Mouse (Mus musculus) intestine, postnatal 0 days (tissue): ENCODE measurements around the gene Glipr2. TPM values are rescaled to one million over a fixed set of nuclear protein-coding genes. Genes with fewer than 3 reads are reported as not detected.

Experiments used
- ATAC-seq: fragments of 200-750 bp; cut with Nextera tagmentation; 2 replicates; pipeline ENCODE4 v1.8.0; 2017; ENCODE audit warnings: mild to moderate bottlenecking, moderate TSS enrichment, moderate library complexity
- H3K27ac ChIP-seq: fragments of 300-500 bp; sonication (generic); 2 replicates; pipeline ENCODE4 v1.5.1; 2014; ENCODE audit warnings: mild to moderate bottlenecking, low read depth, low read length, moderate library complexity
- H3K27me3 ChIP-seq: fragments of 300-500 bp; sonication (generic); replicated peaks from 2 replicates; pipeline ENCODE4 v1.6.1; 2014; ENCODE audit warnings: low read length, mixed read lengths; ENCODE audit not compliant: control insufficient read depth, insufficient read depth
- H3K36me3 ChIP-seq: fragments of 300-500 bp; sonication (generic); 2 replicates; pipeline ENCODE4 v1.6.1; 2014; ENCODE audit warnings: mild to moderate bottlenecking, moderate library complexity; ENCODE audit not compliant: control insufficient read depth, insufficient read depth
- H3K4me1 ChIP-seq: fragments of 300-500 bp; sonication (generic); replicated peaks from 2 replicates; pipeline ENCODE4 v1.6.1; 2014; ENCODE audit warnings: antibody characterized with exemption, low read length, mixed read lengths; ENCODE audit not compliant: control insufficient read depth, insufficient read depth
- H3K4me2 ChIP-seq: fragments of 300-500 bp; sonication (generic); replicated peaks from 2 replicates; pipeline ENCODE4 v1.6.1; 2014; ENCODE audit warnings: low read depth, mild to moderate bottlenecking, moderate library complexity
- H3K4me3 ChIP-seq: fragments of 300-500 bp; sonication (generic); 2 replicates; pipeline ENCODE4 v1.5.1; 2014; ENCODE audit warnings: low read depth, low read length
- H3K9ac ChIP-seq: fragments of 300-500 bp; sonication (generic); 2 replicates; pipeline ENCODE4 v1.6.1; 2014; ENCODE audit warnings: mild to moderate bottlenecking, low read depth, low read length
- H3K9me3 ChIP-seq: fragments of 300-500 bp; sonication (generic); 2 replicates; pipeline ENCODE4 v1.6.1; 2016; ENCODE audit warnings: mixed run types; ENCODE audit not compliant: control insufficient read depth
- CTCF ChIP-seq: sonication (generic); IDR thresholded peaks from 2 replicates; pipeline ENCODE4 v1.5.1; 2016; ENCODE audit warnings: low read depth, mild to moderate bottlenecking, control low read depth, antibody characterized with exemption, moderate library complexity
- WGBS: fragments of 180-500 bp; shearing (Covaris S2); extraction: QIAGEN DNeasy Blood & Tissue Kit; methylation state at CpG from one replicate; pipeline ENCODE4 v1.1.7; 2014; 5-methylcytosine and 5-hydroxymethylcytosine counted together
- polyA plus RNA-seq: library from polyadenylated mRNA; unstranded; fragments of >200 nt; fragmentation: Nextera tagmentation; extraction: Ambion mirVana; gene quantifications from 2 replicates; pipeline ENCODE4 v1.2.1, GENCODE M21; 2015

Glipr2 gene
- polyA plus RNA-seq, 1 experiment from 2014 or later, result 26.8 TPM

DNA sequence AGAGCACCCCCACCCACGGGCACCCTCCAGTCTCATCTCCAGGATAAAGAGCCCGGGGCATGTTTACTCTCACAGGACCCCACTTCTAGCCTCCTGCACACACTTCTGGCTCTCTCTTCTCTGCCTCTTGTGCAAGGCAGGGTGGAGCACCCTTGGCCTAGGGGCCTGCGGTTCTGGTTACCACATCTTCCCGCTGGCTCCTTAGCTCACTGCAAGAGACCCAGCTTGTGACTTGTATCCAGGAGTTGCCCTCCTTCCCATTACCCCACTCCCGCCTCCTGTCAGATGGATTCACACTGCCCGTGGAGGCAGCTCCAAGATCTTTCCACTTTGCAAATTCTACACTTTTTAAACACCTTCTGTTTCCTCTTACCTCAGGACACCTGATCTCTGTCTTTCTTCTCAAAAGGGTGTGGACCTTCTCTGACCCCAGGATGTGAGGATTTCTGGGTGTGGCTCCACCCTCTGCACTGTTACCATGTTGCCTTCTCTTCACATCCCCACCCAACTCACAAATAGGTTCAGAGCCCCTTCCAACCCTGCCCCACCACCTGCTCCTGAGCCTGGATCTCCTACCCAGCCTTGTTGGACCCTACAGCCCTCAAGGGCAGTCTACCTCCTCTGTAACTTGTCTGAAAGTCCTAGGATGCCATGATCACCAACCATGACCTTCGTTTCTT is 8.8 kb downstream of the Glipr2 start:
- Histone ChIP-seq H3K9me3 (no peaks in the 10 kb centered on the region), H3K27ac (no peak overlapping the region), H3K27me3 (no peaks in the 10 kb centered on the region), H3K4me2 (no peak overlapping the region), H3K4me3 (no peak overlapping the region), H3K36me3 (no peaks in the 10 kb centered on the region; the same call in 1 of the 2 replicates), H3K9ac (no peak overlapping the region), H3K4me1 (peaks cover 20% of the 10 kb centered on the region; the same call in 1 of the 2 replicates)
- TF ChIP-seq CTCF, result no peak
- WGBS, result 78% methylated on average over 7 of the region's 7 CpGs
- peak; percentile 14; the same call in 1 of the 2 replicates for ATAC-seq

GRCm38 (mm10) chr4:43968650-43969049 is 11.4 kb downstream of the Glipr2 start:
- Histone ChIP-seq H3K4me1 (peaks cover 21% of the 10 kb centered on the region; the same call in 1 of the 2 replicates), H3K36me3 (no peaks in the 10 kb centered on the region; the same call in 1 of the 2 replicates), H3K27ac (peak overlapping the region; percentile 24; the same call in 1 of the 2 replicates), H3K9me3 (no peaks in the 10 kb centered on the region), H3K9ac (no peak overlapping the region), H3K4me2 (no peak overlapping the region), H3K4me3 (no peak overlapping the region), H3K27me3 (no peaks in the 10 kb centered on the region)
- WGBS, result 59% methylated on average over 13 of the region's 13 CpGs
- no peak for TF ChIP-seq CTCF
- no peak for ATAC-seq

- peaks cover 19% of the 10 kb centered on the region; the same call in 1 of the 2 replicates for H3K4me1 ChIP-seq
- H3K4me2 ChIP-seq, result no peak overlapping the region
- ATAC-seq, result no peak
- H3K4me3 ChIP-seq, result no peak overlapping the region
- H3K36me3 ChIP-seq, result no peaks in the 10 kb centered on the region; the same call in 1 of the 2 replicates
- no peak overlapping the region for H3K9ac ChIP-seq
- H3K27ac ChIP-seq, result no peak overlapping the region
- 36% methylated on average over 4 of the region's 4 CpGs for WGBS
- no peaks in the 10 kb centered on the region for H3K9me3 ChIP-seq
- TF ChIP-seq CTCF, result no peak
- H3K27me3 ChIP-seq, result no peaks in the 10 kb centered on the region
Measured at GRCm38 (mm10) chr4:43969373-43969772, 12.2 kb downstream of the Glipr2 start.

- no peak for TF ChIP-seq CTCF
- 86% methylated on average over 20 of the region's 20 CpGs for WGBS
- no peak for ATAC-seq
- Histone ChIP-seq H3K9ac (no peak overlapping the region), H3K9me3 (no peaks in the 10 kb centered on the region), H3K27ac (no peak overlapping the region), H3K27me3 (no peaks in the 10 kb centered on the region), H3K4me2 (no peak overlapping the region), H3K4me3 (no peak overlapping the region), H3K36me3 (no peaks in the 10 kb centered on the region), H3K4me1 (0 out of 2 replicates have a peak, but pooled peaks cover 9% of the 10 kb centered on the region)
Measured at GRCm38 (mm10) chr4:43970393-43971330, 13.5 kb downstream of the Glipr2 start.

DNA sequence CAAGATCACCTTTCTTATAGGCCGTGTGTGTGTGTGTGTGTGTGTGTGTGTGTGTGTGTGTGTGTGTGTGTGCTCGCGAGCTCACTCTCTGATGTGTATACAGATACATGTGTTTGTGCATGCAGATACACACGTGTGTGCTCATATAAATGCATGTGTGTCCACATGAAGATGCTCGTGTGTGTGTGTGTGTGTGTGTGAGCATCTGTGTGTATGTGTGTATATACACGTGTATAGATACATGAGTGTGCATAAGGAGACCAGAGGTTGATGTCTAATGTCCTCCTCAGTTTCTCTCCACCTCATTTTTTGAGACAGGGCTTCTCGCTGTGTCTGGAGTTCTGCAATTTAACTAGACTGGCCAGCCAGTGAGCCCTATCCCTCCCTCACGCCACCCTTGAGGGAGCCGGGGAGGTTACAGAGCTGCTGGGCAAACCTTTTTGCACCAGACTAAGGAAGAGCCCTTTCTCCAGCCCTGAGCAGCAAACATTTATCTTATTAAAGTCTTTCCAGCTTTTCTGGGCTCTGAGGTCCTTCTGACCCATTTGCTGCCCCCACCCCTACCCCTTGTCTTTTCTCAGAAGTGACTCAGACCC is 14.4 kb downstream of the Glipr2 start:
- 72% methylated on average over 9 of the region's 9 CpGs for WGBS
- ATAC-seq, result no peak; the same call in 1 of the 2 replicates
- Histone ChIP-seq H3K9ac (no peak overlapping the region), H3K27ac (peak overlapping the region; percentile 35; the same call in 1 of the 2 replicates), H3K4me3 (no peak overlapping the region), H3K9me3 (no peaks in the 10 kb centered on the region), H3K4me2 (no peak overlapping the region), H3K4me1 (0 out of 2 replicates have a peak, but pooled peaks cover 3% of the 10 kb centered on the region), H3K36me3 (no peaks in the 10 kb centered on the region), H3K27me3 (no peaks in the 10 kb centered on the region)
- no peak for TF ChIP-seq CTCF

- Histone ChIP-seq H3K4me2 (no peak overlapping the region), H3K9me3 (no peaks in the 10 kb centered on the region), H3K27me3 (no peaks in the 10 kb centered on the region), H3K9ac (no peak overlapping the region), H3K27ac (peak overlapping the region; percentile 35; the same call in 1 of the 2 replicates), H3K4me1 (0 out of 2 replicates have a peak, but pooled peaks cover 3% of the 10 kb centered on the region), H3K4me3 (no peak overlapping the region), H3K36me3 (no peaks in the 10 kb centered on the region)
- ATAC-seq, result peak; percentile 54
- 4% methylated on average over 8 of the region's 8 CpGs for WGBS
- TF ChIP-seq CTCF, result no peak
Measured at GRCm38 (mm10) chr4:43972137-43972591, 15.0 kb downstream of the Glipr2 start.
